Mouse (Mus musculus) stomach, postnatal 0 days (tissue): ENCODE measurements around the gene Wipf2.
A peak's percentile ranks its signal among the peaks of the same experiment; 100 is the strongest.

Experiments
- CTCF ChIP-seq: IDR thresholded peaks from 2 replicates; pipeline ENCODE4 v1.5.1; 2016; ENCODE audit warnings: antibody characterized with exemption, low read depth, mild to moderate bottlenecking, moderate library complexity
- EP300 ChIP-seq: optimal IDR thresholded peaks from 2 replicates; pipeline ENCODE3; 2016; ENCODE audit warnings: antibody characterized with exemption

DNA sequence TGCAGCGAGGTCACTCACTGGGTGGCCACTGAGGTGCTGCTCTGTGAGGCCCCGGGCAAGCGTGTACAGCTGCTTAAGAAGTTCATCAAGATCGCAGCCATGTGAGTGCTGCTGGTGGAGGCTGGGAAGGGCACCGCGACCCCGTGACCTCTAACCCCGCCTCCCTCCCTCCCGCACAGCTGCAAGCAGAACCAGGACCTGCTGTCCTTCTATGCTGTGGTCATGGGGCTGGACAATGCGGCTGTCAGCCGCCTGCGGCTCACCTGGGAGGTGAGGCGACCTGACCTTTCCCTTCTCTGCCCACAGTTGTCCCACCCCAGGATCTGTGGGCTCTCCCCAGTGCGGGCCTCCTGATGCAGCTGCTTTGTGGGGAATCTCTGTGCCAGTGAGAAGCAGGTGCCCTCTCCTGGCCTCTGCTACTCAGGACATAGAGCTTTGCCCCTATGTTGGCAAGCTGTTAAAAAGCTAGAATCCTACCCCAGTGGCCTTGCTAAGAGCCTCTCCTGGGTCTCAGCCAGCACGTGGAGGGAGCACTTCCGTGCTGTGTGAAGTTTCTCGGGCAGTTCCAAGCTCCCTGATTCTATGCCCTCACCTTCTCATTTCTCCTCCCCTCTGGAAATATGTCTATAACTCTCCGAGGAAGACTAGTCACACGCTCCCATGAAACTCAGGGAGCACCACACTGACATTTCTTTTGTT is 14.1 kb upstream of the Wipf2 start:
- TF ChIP-seq EP300 (no peak), CTCF (0 out of 2 replicates have a peak, but pooled peaks have one; percentile 17)
